Mouse (Mus musculus): Measurements from ENCODE around the gene Ppp1r9a.

DNA sequence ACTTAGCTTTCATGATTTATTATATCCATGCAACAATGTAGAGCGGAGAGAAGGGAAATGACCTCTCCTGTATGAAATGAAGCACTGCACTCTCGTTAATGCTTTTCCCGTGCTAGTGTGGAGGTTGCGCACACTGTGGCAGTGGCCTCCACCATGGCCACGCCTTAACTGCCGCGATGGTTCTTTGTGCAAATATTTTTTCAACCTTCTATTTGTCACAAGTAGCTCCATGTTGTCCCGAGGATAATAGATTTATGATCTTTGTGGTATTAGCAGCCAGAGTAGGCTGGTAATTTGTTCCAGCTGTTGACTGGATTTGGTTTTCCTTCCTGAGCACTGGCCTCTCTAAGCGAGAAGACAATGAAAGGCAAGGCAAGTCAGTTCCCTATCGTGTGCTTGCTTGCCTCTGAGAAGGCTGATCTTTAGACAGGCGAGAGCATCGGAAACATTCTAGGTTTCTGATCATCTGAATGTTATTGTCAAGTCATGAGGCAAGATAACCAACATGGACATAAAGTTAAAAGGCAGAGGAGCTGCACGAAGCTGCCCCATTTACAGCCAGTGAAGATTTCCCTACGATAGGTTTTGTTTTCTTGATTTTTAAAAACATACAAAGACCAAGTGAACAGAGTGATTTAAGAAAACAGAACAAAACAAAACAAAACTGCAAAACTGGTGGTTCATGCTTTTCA is 50.5 kb downstream of the Ppp1r9a start:
- no peak for TF ChIP-seq CTCF (conservative IDR thresholded peaks at IDR 0.05 in 1 of 2, IDR thresholded peaks at IDR 0.05 in 1 of 2; ENCODE audit: low read depth in 2 of 2, low read length in 2 of 2)
- no peak for TF ChIP-seq CHD2 (IDR thresholded peaks at IDR 0.05; ENCODE audit: low read length)
- TF ChIP-seq USF2 (conservative IDR thresholded peaks at IDR 0.05; ENCODE audit: low read depth, low read length) = no peak
- TF ChIP-seq ZC3H11A (IDR thresholded peaks at IDR 0.05; ENCODE audit: low read depth, low read length) = no peak
- no peak for TF ChIP-seq ZMIZ1 (IDR thresholded peaks at IDR 0.05; ENCODE audit: low read depth, low read length)
- no peak for TF ChIP-seq POLR2A (IDR thresholded peaks at IDR 0.05; ENCODE audit: low read depth, low read length)
- no peak for TF ChIP-seq E2F4 (IDR thresholded peaks at IDR 0.05; ENCODE audit: insufficient replicate concordance, low read depth, low read length)
- no peak for TF ChIP-seq USF1 (IDR thresholded peaks at IDR 0.05; ENCODE audit: low read depth, low read length)
- no peak for TF ChIP-seq EP300 (IDR thresholded peaks at IDR 0.05; ENCODE audit: low read length)
- TF ChIP-seq JUND (conservative IDR thresholded peaks at IDR 0.05; ENCODE audit: low read depth, low read length) = no peak
- no peak for TF ChIP-seq GABPA (IDR thresholded peaks at IDR 0.05; ENCODE audit: insufficient replicate concordance, low read depth, low read length)
- TF ChIP-seq MAX (IDR thresholded peaks at IDR 0.05; ENCODE audit: low read length) = no peak
- no peak for TF ChIP-seq RCOR1 (conservative IDR thresholded peaks at IDR 0.05; ENCODE audit: low read depth, low read length)

All from CH12.LX (cell line).